Mouse (Mus musculus) ES-CJ7 (cell line): Measurements from ENCODE around the gene Hoxb3.
A peak's percentile ranks its signal among the peaks of the same experiment; 100 is the strongest.

Experiments
- DNase-seq: peaks from one replicate; pipeline ENCODE4 v3.0.0; 2011; ENCODE audit warnings: low read depth, low spot score

Gene Hoxb3

GRCm38 (mm10) chr11:96323154-96323553, at the start of gene Hoxb3:
Hoxb3 (plus strand) TSS chr11:96323326.
- no peak for DNase-seq

- DNase-seq, result no peak
Measured at GRCm38 (mm10) chr11:96274428-96274827, 48.7 kb upstream of the Hoxb3 start.

- no peak for DNase-seq
Measured at GRCm38 (mm10) chr11:96275896-96276295, 47.2 kb upstream of the Hoxb3 start.

GRCm38 (mm10) chr11:96277151-96278044, 45.7 kb upstream of the Hoxb3 start:
- no peak for DNase-seq

GRCm38 (mm10) chr11:96278324-96278723, 44.8 kb upstream of the Hoxb3 start:
- DNase-seq, result no peak

GRCm38 (mm10) chr11:96278773-96279172, 44.4 kb upstream of the Hoxb3 start:
- DNase-seq, result peak; percentile 88

GRCm38 (mm10) chr11:96279421-96280233, 43.5 kb upstream of the Hoxb3 start:
- peak; percentile 43 for DNase-seq

GRCm38 (mm10) chr11:96280399-96281378, 42.4 kb upstream of the Hoxb3 start:
- DNase-seq, result no peak

- peak; percentile 24 for DNase-seq
Measured at GRCm38 (mm10) chr11:96281396-96281795, 41.7 kb upstream of the Hoxb3 start.

GRCm38 (mm10) chr11:96281855-96282570, 41.1 kb upstream of the Hoxb3 start, which contains the start of gene Hoxb8:
Hoxb8 (plus strand) TSS chr11:96281905.
- peak; percentile 71 for DNase-seq

- peak; percentile 82 for DNase-seq
Measured at GRCm38 (mm10) chr11:96282795-96283430, 40.2 kb upstream of the Hoxb3 start.

- DNase-seq, result peak; percentile 87
Measured at GRCm38 (mm10) chr11:96284041-96284749, 38.9 kb upstream of the Hoxb3 start.

- DNase-seq, result peak; percentile 76
Measured at GRCm38 (mm10) chr11:96284774-96285734, 38.1 kb upstream of the Hoxb3 start.

- peak; percentile 69 for DNase-seq
Measured at GRCm38 (mm10) chr11:96285771-96286738, 37.1 kb upstream of the Hoxb3 start, which contains the start of gene Hoxb7. Hoxb7 (plus strand) TSS chr11:96286623.

- DNase-seq, result peak; percentile 59
Measured at GRCm38 (mm10) chr11:96286739-96287385, 36.3 kb upstream of the Hoxb3 start.

GRCm38 (mm10) chr11:96287411-96287810, 35.7 kb upstream of the Hoxb3 start:
- no peak for DNase-seq
